Mouse (Mus musculus) testis, adult 2 months (tissue): ENCODE measurements around the gene Sinhcaf.

Experiments used
- CTCF ChIP-seq: fragments of 200-500 bp; IDR thresholded peaks from 2 replicates; pipeline ENCODE4 v1.5.1; 2012; ENCODE audit warnings: low read depth, mild to moderate bottlenecking, inconsistent platforms, low read length, moderate library complexity; ENCODE audit not compliant: control insufficient read depth, insufficient read depth, insufficient replicate concordance
- POLR2A ChIP-seq: fragments of 200-500 bp; IDR thresholded peaks from 2 replicates; pipeline ENCODE4 v1.6.1; 2012; ENCODE audit warnings: low read depth, mild to moderate bottlenecking, inconsistent platforms, low read length, moderate library complexity; ENCODE audit not compliant: control insufficient read depth

DNA sequence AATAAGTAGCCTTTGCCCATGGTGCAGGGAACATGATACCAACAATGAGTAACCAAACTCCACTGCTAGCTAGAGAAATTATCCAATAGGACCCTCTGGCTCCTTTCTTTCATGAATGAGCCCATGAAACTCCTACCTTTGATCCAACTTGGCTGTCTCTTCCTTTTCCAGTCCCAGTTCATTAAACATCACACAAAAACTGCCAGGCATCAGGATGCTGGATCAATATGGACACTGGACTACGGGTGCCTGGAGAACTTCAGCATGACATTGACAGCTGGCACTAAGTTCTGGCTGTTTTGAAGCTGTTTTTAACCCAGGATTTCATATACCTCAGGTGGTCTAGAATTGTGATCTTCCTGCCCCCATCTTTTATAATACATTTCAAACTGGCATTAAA, 28.6 kb downstream of the Sinhcaf start:
- no peak for TF ChIP-seq CTCF
- no peak for TF ChIP-seq POLR2A
